Mouse (Mus musculus) thymus, postnatal 10 days (tissue): ENCODE results near the gene Plekhh1.

Source experiments
- DNase-seq, 2 experiments: peaks; one replicate each; pipeline ENCODE4 v3.0.0; 2021; ENCODE audit warnings: low spot score in 2 of 2

The Plekhh1 gene

GRCm38 (mm10) chr12:79069916-79070315 is 41.0 kb downstream of the Plekhh1 start:
- peak in 1 of 2 experiments; percentile 10 for DNase-seq

GRCm38 (mm10) chr12:79070736-79071333 is 41.9 kb downstream of the Plekhh1 start:
- DNase-seq: peak; percentile 60 to 62

GRCm38 (mm10) chr12:79072576-79072975 is 43.6 kb downstream of the Plekhh1 start:
- DNase-seq: no peak

- DNase-seq: no peak
These were observed 44.4 kb downstream of the Plekhh1 start for GRCm38 (mm10) chr12:79073362-79073761.

- DNase-seq: peak; percentile 80 to 86
These were observed 60.3 kb downstream of the Plekhh1 start, which contains the start of gene Pigh for GRCm38 (mm10) chr12:79089182-79089812. Gene Pigh, minus strand, starts transcription at chr12:79089651.

- DNase-seq: peak; percentile 54 to 75
These were observed 63.6 kb downstream of the Plekhh1 start for GRCm38 (mm10) chr12:79092569-79092968.

- peak in 1 of 2 experiments; percentile 28 for DNase-seq
These were observed 68.3 kb downstream of the Plekhh1 start for GRCm38 (mm10) chr12:79097106-79097752.

GRCm38 (mm10) chr12:79103773-79104172 is 74.8 kb downstream of the Plekhh1 start:
- no peak for DNase-seq

- no peak for DNase-seq
These were observed 75.6 kb downstream of the Plekhh1 start for GRCm38 (mm10) chr12:79104544-79104943.

GRCm38 (mm10) chr12:79105312-79105711 is 76.3 kb downstream of the Plekhh1 start:
- no peak for DNase-seq

GRCm38 (mm10) chr12:79118991-79119390 is 90.0 kb downstream of the Plekhh1 start:
- DNase-seq: no peak

- DNase-seq: no peak
These were observed 93.9 kb downstream of the Plekhh1 start for GRCm38 (mm10) chr12:79122820-79123219.

GRCm38 (mm10) chr12:79130299-79131177 is 101.6 kb downstream of the Plekhh1 start, which contains the start of gene Arg2:
Gene Arg2, plus strand, starts transcription at chr12:79130777.
- DNase-seq: peak; percentile 60 to 74
